Mouse (Mus musculus): ENCODE data around the gene Anxa1. TPM values are rescaled to one million over a fixed set of nuclear protein-coding genes. Genes with fewer than 3 reads are reported as not detected.

Anxa1 gene
- polyA plus RNA-seq, 1 experiment from 2014 or later = 13.5 TPM

GRCm38 (mm10) chr19:20405015-20405414 is 14.3 kb upstream of the Anxa1 start:
- H3K9ac ChIP-seq (ENCODE audit: low read depth, low read length) = no peak overlapping the region
- no peaks in the 10 kb centered on the region for H3K4me1 ChIP-seq (ENCODE audit: control insufficient read depth, insufficient read depth, low read length)
- H3K27ac ChIP-seq (ENCODE audit: low read depth, low read length) = no peak overlapping the region
- H3K27me3 ChIP-seq (ENCODE audit: control insufficient read depth, insufficient read depth, low read length) = no peaks in the 10 kb centered on the region
- H3K36me3 ChIP-seq (ENCODE audit: control insufficient read depth, insufficient read depth, low read length) = no peaks in the 10 kb centered on the region
- no peak overlapping the region for H3K4me3 ChIP-seq (ENCODE audit: low read depth, low read length)
- no peak overlapping the region for H3K4me2 ChIP-seq
- WGBS (ENCODE audit: insufficient replicate concordance) = 73% methylated on average over 4 of the region's 4 CpGs
- H3K9me3 ChIP-seq (replicated peaks; ENCODE audit: control insufficient read depth, low read length) = no peaks in the 10 kb centered on the region
- ATAC-seq (replicated peaks; ENCODE audit: insufficient number of reproducible peaks, low FRiP score, low TSS enrichment) = no peak

- 77% methylated on average over 3 of the region's 3 CpGs for WGBS (ENCODE audit: insufficient replicate concordance)
- Histone ChIP-seq H3K27ac (ENCODE audit: low read depth, low read length) (no peak overlapping the region), H3K9me3 (replicated peaks; ENCODE audit: control insufficient read depth, low read length) (no peaks in the 10 kb centered on the region), H3K4me3 (ENCODE audit: low read depth, low read length) (no peak overlapping the region), H3K27me3 (ENCODE audit: control insufficient read depth, insufficient read depth, low read length) (no peaks in the 10 kb centered on the region), H3K4me2 (no peak overlapping the region), H3K36me3 (ENCODE audit: control insufficient read depth, insufficient read depth, low read length) (no peaks in the 10 kb centered on the region), H3K9ac (ENCODE audit: low read depth, low read length) (no peak overlapping the region), H3K4me1 (ENCODE audit: control insufficient read depth, insufficient read depth, low read length) (no peaks in the 10 kb centered on the region)
- ATAC-seq (replicated peaks; ENCODE audit: insufficient number of reproducible peaks, low FRiP score, low TSS enrichment) = no peak
Measured at GRCm38 (mm10) chr19:20403740-20404139, 13.0 kb upstream of the Anxa1 start.

- H3K36me3 ChIP-seq (ENCODE audit: control insufficient read depth, insufficient read depth, low read length) = no peaks in the 10 kb centered on the region
- 83% methylated on average over 1 of the region's 1 CpGs for WGBS (ENCODE audit: insufficient replicate concordance)
- no peak for ATAC-seq (replicated peaks; ENCODE audit: insufficient number of reproducible peaks, low FRiP score, low TSS enrichment)
- H3K4me2 ChIP-seq = no peak overlapping the region
- H3K9ac ChIP-seq (ENCODE audit: low read depth, low read length) = no peak overlapping the region
- no peaks in the 10 kb centered on the region for H3K9me3 ChIP-seq (replicated peaks; ENCODE audit: control insufficient read depth, low read length)
- H3K27ac ChIP-seq (ENCODE audit: low read depth, low read length) = no peak overlapping the region
- no peaks in the 10 kb centered on the region for H3K27me3 ChIP-seq (ENCODE audit: control insufficient read depth, insufficient read depth, low read length)
- no peak overlapping the region for H3K4me3 ChIP-seq (ENCODE audit: low read depth, low read length)
- no peaks in the 10 kb centered on the region for H3K4me1 ChIP-seq (ENCODE audit: control insufficient read depth, insufficient read depth, low read length)
Measured at GRCm38 (mm10) chr19:20403219-20403618, 12.5 kb upstream of the Anxa1 start.

GRCm38 (mm10) chr19:20402516-20403200 is 11.9 kb upstream of the Anxa1 start:
- no peak for ATAC-seq (replicated peaks; ENCODE audit: insufficient number of reproducible peaks, low FRiP score, low TSS enrichment)
- Histone ChIP-seq H3K9me3 (replicated peaks; ENCODE audit: control insufficient read depth, low read length) (no peaks in the 10 kb centered on the region), H3K4me3 (ENCODE audit: low read depth, low read length) (no peak overlapping the region), H3K4me2 (no peak overlapping the region), H3K27ac (ENCODE audit: low read depth, low read length) (no peak overlapping the region), H3K27me3 (ENCODE audit: control insufficient read depth, insufficient read depth, low read length) (no peaks in the 10 kb centered on the region), H3K36me3 (ENCODE audit: control insufficient read depth, insufficient read depth, low read length) (no peaks in the 10 kb centered on the region), H3K9ac (ENCODE audit: low read depth, low read length) (no peak overlapping the region), H3K4me1 (ENCODE audit: control insufficient read depth, insufficient read depth, low read length) (no peaks in the 10 kb centered on the region)
- WGBS (ENCODE audit: insufficient replicate concordance) = 53% methylated on average over 5 of the region's 5 CpGs

- H3K27ac ChIP-seq (ENCODE audit: low read depth, low read length) = no peak overlapping the region
Measured at GRCm38 (mm10) chr19:20401961-20402360, 11.2 kb upstream of the Anxa1 start.

GRCm38 (mm10) chr19:20399187-20399586 is 8.4 kb upstream of the Anxa1 start:
- no peak overlapping the region for H3K9ac ChIP-seq (ENCODE audit: low read depth, low read length)
- no peaks in the 10 kb centered on the region for H3K36me3 ChIP-seq (ENCODE audit: control insufficient read depth, insufficient read depth, low read length)
- WGBS (ENCODE audit: insufficient replicate concordance) = 69% methylated on average over 4 of the region's 4 CpGs
- H3K27ac ChIP-seq (ENCODE audit: low read depth, low read length) = no peak overlapping the region
- H3K4me1 ChIP-seq (ENCODE audit: control insufficient read depth, insufficient read depth, low read length) = no peaks in the 10 kb centered on the region
- H3K9me3 ChIP-seq (replicated peaks; ENCODE audit: control insufficient read depth, low read length) = no peaks in the 10 kb centered on the region
- no peak for ATAC-seq (replicated peaks; ENCODE audit: insufficient number of reproducible peaks, low FRiP score, low TSS enrichment)
- H3K4me2 ChIP-seq = no peak overlapping the region
- no peak overlapping the region for H3K4me3 ChIP-seq (ENCODE audit: low read depth, low read length)
- H3K27me3 ChIP-seq (ENCODE audit: control insufficient read depth, insufficient read depth, low read length) = no peaks in the 10 kb centered on the region

More at GRCm38 (mm10) chr19:20401961-20402360, 11.2 kb upstream of the Anxa1 start:
- Histone ChIP-seq H3K4me3 (ENCODE audit: low read depth, low read length) (no peak overlapping the region), H3K4me2 (no peak overlapping the region), H3K4me1 (ENCODE audit: control insufficient read depth, insufficient read depth, low read length) (no peaks in the 10 kb centered on the region), H3K9me3 (replicated peaks; ENCODE audit: control insufficient read depth, low read length) (no peaks in the 10 kb centered on the region), H3K9ac (ENCODE audit: low read depth, low read length) (no peak overlapping the region), H3K27me3 (ENCODE audit: control insufficient read depth, insufficient read depth, low read length) (no peaks in the 10 kb centered on the region), H3K36me3 (ENCODE audit: control insufficient read depth, insufficient read depth, low read length) (no peaks in the 10 kb centered on the region)
- 73% methylated on average over 3 of the region's 3 CpGs for WGBS (ENCODE audit: insufficient replicate concordance)
- ATAC-seq (replicated peaks; ENCODE audit: insufficient number of reproducible peaks, low FRiP score, low TSS enrichment) = no peak

DNA sequence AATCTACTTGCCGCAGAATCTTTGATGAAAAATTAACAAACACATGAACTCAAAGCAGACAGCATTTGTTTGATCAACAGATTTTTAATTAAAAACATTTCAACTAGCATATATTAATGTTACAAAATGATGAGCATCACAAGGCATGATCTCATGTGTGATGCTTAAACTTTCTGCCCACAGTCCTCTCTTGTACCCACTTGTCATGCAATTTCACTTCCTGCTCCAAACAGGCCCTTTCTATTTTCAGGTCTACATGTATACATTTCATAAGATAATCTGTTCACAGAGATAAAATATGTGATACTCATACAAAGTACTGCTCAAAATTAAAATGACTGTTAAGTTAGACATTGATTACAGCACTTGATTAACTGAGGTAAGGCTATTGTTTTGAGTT is 6.3 kb upstream of the Anxa1 start:
- H3K9ac ChIP-seq (ENCODE audit: low read depth, low read length) = no peak overlapping the region
- H3K9me3 ChIP-seq (replicated peaks; ENCODE audit: control insufficient read depth, low read length) = no peaks in the 10 kb centered on the region
- H3K36me3 ChIP-seq (ENCODE audit: control insufficient read depth, insufficient read depth, low read length) = no peaks in the 10 kb centered on the region
- no peak overlapping the region for H3K27ac ChIP-seq (ENCODE audit: low read depth, low read length)
- H3K27me3 ChIP-seq (ENCODE audit: control insufficient read depth, insufficient read depth, low read length) = no peaks in the 10 kb centered on the region
- no peaks in the 10 kb centered on the region for H3K4me1 ChIP-seq (ENCODE audit: control insufficient read depth, insufficient read depth, low read length)
- ATAC-seq (replicated peaks; ENCODE audit: insufficient number of reproducible peaks, low FRiP score, low TSS enrichment) = no peak
- no peak overlapping the region for H3K4me3 ChIP-seq (ENCODE audit: low read depth, low read length)
- no peak overlapping the region for H3K4me2 ChIP-seq
- WGBS (ENCODE audit: insufficient replicate concordance) = 90% methylated on average over 1 of the region's 1 CpGs

DNA sequence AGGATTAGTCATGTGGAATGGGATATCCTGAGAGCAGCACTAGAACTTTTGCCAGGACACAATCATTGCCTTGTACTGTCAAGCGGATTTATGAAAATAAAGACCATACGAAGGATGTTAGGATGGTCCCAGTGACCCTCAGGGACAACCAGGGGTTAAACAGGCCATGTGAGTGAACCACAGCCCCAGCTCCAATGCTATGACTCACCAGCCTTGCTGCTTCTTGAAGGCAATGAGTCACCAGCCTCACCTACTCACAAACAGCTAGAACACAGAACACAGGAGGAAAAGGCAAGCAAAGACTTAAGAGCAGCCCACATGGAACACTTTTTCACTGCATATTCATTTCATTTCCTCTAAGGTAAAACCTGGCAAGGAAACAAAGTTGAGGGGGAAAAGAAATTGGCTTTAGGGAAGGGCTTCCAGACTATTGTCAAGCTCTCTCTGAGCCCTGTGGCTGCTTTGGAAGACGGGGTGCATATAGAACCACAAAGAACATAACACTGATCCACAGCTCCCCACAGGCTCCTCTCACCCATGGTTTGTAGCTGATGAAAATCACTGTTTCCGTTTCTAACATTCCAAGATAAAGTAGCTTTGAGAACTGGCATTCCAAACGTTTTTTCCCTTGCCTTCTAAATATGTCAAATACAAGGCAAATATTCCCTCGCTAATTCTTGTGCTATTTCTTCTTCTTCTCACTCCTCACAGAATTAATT is 3.0 kb upstream of the Anxa1 start:
- no peak overlapping the region for H3K27ac ChIP-seq (ENCODE audit: low read depth, low read length)
- 0 out of 2 replicates have a peak, but pooled peaks cover 2% of the 10 kb centered on the region for H3K4me1 ChIP-seq (ENCODE audit: control insufficient read depth, insufficient read depth, low read length)
- no peak for ATAC-seq (replicated peaks; ENCODE audit: insufficient number of reproducible peaks, low FRiP score, low TSS enrichment)
- H3K9me3 ChIP-seq (replicated peaks; ENCODE audit: control insufficient read depth, low read length) = no peaks in the 10 kb centered on the region
- H3K27me3 ChIP-seq (ENCODE audit: control insufficient read depth, insufficient read depth, low read length) = no peaks in the 10 kb centered on the region
- H3K4me2 ChIP-seq = no peak overlapping the region
- H3K36me3 ChIP-seq (ENCODE audit: control insufficient read depth, insufficient read depth, low read length) = no peaks in the 10 kb centered on the region
- WGBS (ENCODE audit: insufficient replicate concordance) = 53% methylated on average over 6 of the region's 6 CpGs
- H3K4me3 ChIP-seq (ENCODE audit: low read depth, low read length) = no peak overlapping the region
- no peak overlapping the region for H3K9ac ChIP-seq (ENCODE audit: low read depth, low read length)

DNA sequence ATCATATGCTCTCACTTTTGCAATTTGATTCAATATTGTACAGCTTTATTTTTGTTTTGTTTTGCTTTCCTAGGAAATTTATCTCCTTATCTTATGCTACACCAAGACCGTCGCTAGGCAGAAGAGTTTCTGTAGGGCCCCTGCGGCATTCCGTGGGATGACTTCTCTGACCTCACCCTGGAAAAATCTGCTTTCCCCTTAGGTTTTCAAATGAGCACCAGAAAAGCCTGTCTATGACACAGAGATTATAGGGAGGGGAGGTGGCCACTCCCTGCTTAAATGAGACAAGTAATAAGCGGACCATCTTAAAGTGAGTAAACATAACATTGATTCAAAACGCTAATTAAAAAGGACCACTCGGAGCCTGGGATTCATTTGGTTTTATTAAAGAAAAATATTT is 1.0 kb downstream of the Anxa1 start:
- Histone ChIP-seq H3K9ac (ENCODE audit: low read depth, low read length) (no peak overlapping the region), H3K36me3 (ENCODE audit: control insufficient read depth, insufficient read depth, low read length) (no peaks in the 10 kb centered on the region), H3K27ac (ENCODE audit: low read depth, low read length) (no peak overlapping the region), H3K9me3 (replicated peaks; ENCODE audit: control insufficient read depth, low read length) (no peaks in the 10 kb centered on the region), H3K4me2 (peak overlapping the region; percentile 29), H3K27me3 (ENCODE audit: control insufficient read depth, insufficient read depth, low read length) (no peaks in the 10 kb centered on the region), H3K4me3 (ENCODE audit: low read depth, low read length) (no peak overlapping the region), H3K4me1 (ENCODE audit: control insufficient read depth, insufficient read depth, low read length) (0 out of 2 replicates have a peak, but pooled peaks cover 2% of the 10 kb centered on the region)
- ATAC-seq (replicated peaks; ENCODE audit: insufficient number of reproducible peaks, low FRiP score, low TSS enrichment) = no peak
- 56% methylated on average over 7 of the region's 7 CpGs for WGBS (ENCODE audit: insufficient replicate concordance)
